Mouse (Mus musculus) heart, postnatal 0 days (tissue): ENCODE measurements at regions not wholly inside any gene's neighbourhood (a gene's known extent, or its start where the extent isn't known, plus 50 kb on each side); places are given as distances from the start of the nearest gene placed in this dataset.

Experiments
- CTCF ChIP-seq: IDR thresholded peaks from 2 replicates; pipeline ENCODE4 v1.5.1; 2016; ENCODE audit warnings: antibody characterized with exemption, control low read depth, low read depth
- EP300 ChIP-seq: IDR thresholded peaks from 2 replicates; pipeline ENCODE4 v1.6.1; 2016; ENCODE audit warnings: antibody characterized with exemption, low read depth

DNA sequence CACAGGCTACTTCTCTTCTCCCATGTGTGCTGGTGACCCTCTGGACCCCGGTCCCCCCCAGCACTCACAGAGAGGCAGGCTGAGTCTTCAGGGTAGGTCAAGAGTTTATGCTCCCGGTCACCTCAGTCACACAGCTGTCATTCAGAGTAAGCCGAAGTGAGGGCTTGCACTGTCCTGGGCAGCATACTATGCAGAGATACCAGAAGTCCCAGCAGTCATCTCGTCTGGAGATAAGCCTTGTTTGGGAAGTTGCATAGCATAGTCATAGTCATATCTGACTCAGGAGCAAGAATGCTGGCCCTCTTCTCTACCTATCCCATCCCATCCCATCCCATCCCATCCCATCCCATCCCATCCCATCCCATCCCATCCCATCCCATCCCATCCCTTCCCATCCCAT is 1211.5 kb upstream of the A1bg start:
- no peak for TF ChIP-seq CTCF
- no peak for TF ChIP-seq EP300
